Mouse (Mus musculus) MEL (cell line): ENCODE data around the gene 4931409K22Rik. TPM values are rescaled to one million over a fixed set of nuclear protein-coding genes. Genes with fewer than 3 reads are reported as not detected.
A peak's percentile ranks its signal among the peaks of the same experiment; 100 is the strongest.

Experiments used
- DNase-seq: peaks from one replicate; pipeline ENCODE4 v3.0.0; 2011; ENCODE audit warnings: low read depth, low spot score
- H3K27ac ChIP-seq: 2 replicates; pipeline ENCODE4 v1.5.1; 2012; ENCODE audit warnings: low read depth, mild to moderate bottlenecking, control low read depth, low read length, moderate library complexity; ENCODE audit not compliant: control insufficient read depth
- H3K27me3 ChIP-seq, 2 experiments: fragments of 150-350 bp in 1 of 2; sonication (generic) in 1 of 2; 2 replicates each; pipeline ENCODE4 v1.6.1; 2012; ENCODE audit warnings: low read length in 2 of 2, mild to moderate bottlenecking in 2 of 2, improper control_type of control experiment in 1 of 2, moderate library complexity in 1 of 2; ENCODE audit not compliant: insufficient read depth in 2 of 2, control insufficient read depth in 1 of 2
- H3K36me3 ChIP-seq, 2 experiments: 2 replicates each; pipeline ENCODE4 v1.6.1; 2012 to 2014; ENCODE audit warnings: low read length in 2 of 2, improper control_type of control experiment in 1 of 2, inconsistent platforms in 1 of 2, mild to moderate bottlenecking in 1 of 2; ENCODE audit not compliant: insufficient read depth in 2 of 2, control insufficient read depth in 1 of 2
- H3K4me1 ChIP-seq, 2 experiments: fragments of 150-350 bp in 1 of 2; sonication (generic) in 1 of 2; 2 replicates each; pipeline ENCODE4 v1.6.1; 2012; ENCODE audit warnings: low read length in 2 of 2, improper control_type of control experiment in 1 of 2, mild to moderate bottlenecking in 1 of 2; ENCODE audit not compliant: insufficient read depth in 2 of 2, control insufficient read depth in 1 of 2
- H3K4me3 ChIP-seq, 2 experiments: fragments of 150-350 bp in 1 of 2; sonication (generic) in 1 of 2; 2 replicates each; pipeline ENCODE4 v1.5.1; 2012; ENCODE audit warnings: low read depth in 2 of 2, low read length in 2 of 2, mild to moderate bottlenecking in 2 of 2, moderate library complexity in 2 of 2, control low read depth in 1 of 2, improper control_type of control experiment in 1 of 2; ENCODE audit not compliant: control insufficient read depth in 1 of 2, insufficient read depth in 1 of 2
- H3K79me2 ChIP-seq: 2 replicates; pipeline ENCODE4 v1.6.1; 2012; ENCODE audit warnings: mild to moderate bottlenecking, low read length, moderate library complexity; ENCODE audit not compliant: control insufficient read depth, poor library complexity, insufficient read depth
- H3K9ac ChIP-seq: 2 replicates; pipeline ENCODE4 v1.6.1; 2012; ENCODE audit warnings: low read depth, mild to moderate bottlenecking, control low read depth, low read length, moderate library complexity; ENCODE audit not compliant: control insufficient read depth, poor library complexity, severe bottlenecking
- H3K9me3 ChIP-seq: fragments of 150-350 bp; sonication (generic); replicated peaks from 2 replicates; pipeline ENCODE4 v1.6.1; 2012; ENCODE audit warnings: mild to moderate bottlenecking, low read length, improper control_type of control experiment, moderate library complexity; ENCODE audit not compliant: insufficient read depth
- BHLHE40 ChIP-seq: IDR thresholded peaks from 2 replicates; pipeline ENCODE4 v1.6.1; 2012; ENCODE audit warnings: low read depth, mild to moderate bottlenecking, inconsistent platforms, low read length, improper control_type of control experiment, borderline replicate concordance
- CHD1 ChIP-seq: IDR thresholded peaks from 2 replicates; pipeline ENCODE4 v1.6.1; 2012; ENCODE audit warnings: low read depth, mild to moderate bottlenecking, inconsistent platforms, low read length, improper control_type of control experiment
- CHD2 ChIP-seq: IDR thresholded peaks from 2 replicates; pipeline ENCODE4 v1.6.1; 2011; ENCODE audit warnings: low read length, improper control_type of control experiment
- CTCF ChIP-seq, 3 experiments: IDR thresholded peaks in 2 of 3; conservative IDR thresholded peaks in 1 of 3; 2 replicates each; pipeline ENCODE4 v1.5.1; 2011 to 2012; ENCODE audit warnings: low read length in 3 of 3, low read depth in 2 of 3, mild to moderate bottlenecking in 2 of 3, improper control_type of control experiment in 1 of 3, inconsistent platforms in 1 of 3, mixed read lengths in 1 of 3, moderate library complexity in 1 of 3; ENCODE audit not compliant: control insufficient read depth in 1 of 3, insufficient read depth in 1 of 3, poor library complexity in 1 of 3, severe bottlenecking in 1 of 3
- ELF1 ChIP-seq: IDR thresholded peaks from 2 replicates; pipeline ENCODE4 v1.6.1; 2014; ENCODE audit warnings: low read depth, mild to moderate bottlenecking, inconsistent platforms, low read length, improper control_type of control experiment, moderate library complexity
- EP300 ChIP-seq, 2 experiments: IDR thresholded peaks; 2 replicates each; pipeline ENCODE4 v1.6.1; 2011; ENCODE audit warnings: improper control_type of control experiment in 2 of 2, low read length in 2 of 2, low read depth in 1 of 2, mild to moderate bottlenecking in 1 of 2
- ETS1 ChIP-seq: IDR thresholded peaks from 2 replicates; pipeline ENCODE4 v1.6.1; 2012; ENCODE audit warnings: low read depth, mild to moderate bottlenecking, inconsistent platforms, low read length, improper control_type of control experiment, moderate library complexity
- GABPA ChIP-seq: IDR thresholded peaks from 2 replicates; pipeline ENCODE4 v1.6.1; 2012; ENCODE audit warnings: low read depth, mild to moderate bottlenecking, inconsistent platforms, low read length, improper control_type of control experiment, moderate library complexity
- GATA1 ChIP-seq: IDR thresholded peaks from 2 replicates; pipeline ENCODE4 v1.6.1; 2011; ENCODE audit warnings: low read depth, low read length, improper control_type of control experiment
- HCFC1 ChIP-seq: IDR thresholded peaks from 2 replicates; pipeline ENCODE4 v1.6.1; 2012; ENCODE audit warnings: low read depth, mild to moderate bottlenecking, inconsistent platforms, low read length, improper control_type of control experiment, moderate library complexity
- JUND ChIP-seq: IDR thresholded peaks from 2 replicates; pipeline ENCODE4 v1.6.1; 2011; ENCODE audit warnings: low read depth, mild to moderate bottlenecking, improper control_type of control experiment, low read length
- KAT2A ChIP-seq: conservative IDR thresholded peaks from 2 replicates; pipeline ENCODE4 v1.6.1; 2012; ENCODE audit warnings: low read depth, low read length, improper control_type of control experiment, inconsistent platforms
- MAFK ChIP-seq: IDR thresholded peaks from 2 replicates; pipeline ENCODE4 v1.6.1; 2011; ENCODE audit warnings: low read depth, mild to moderate bottlenecking, low read length, improper control_type of control experiment, borderline replicate concordance
- MAX ChIP-seq: IDR thresholded peaks from 2 replicates; pipeline ENCODE4 v1.6.1; 2011; ENCODE audit warnings: low read length, improper control_type of control experiment
- MAZ ChIP-seq: IDR thresholded peaks from 2 replicates; pipeline ENCODE4 v1.6.1; 2012; ENCODE audit warnings: low read depth, mild to moderate bottlenecking, inconsistent platforms, low read length, improper control_type of control experiment
- MEF2A ChIP-seq: IDR thresholded peaks from 2 replicates; pipeline ENCODE4 v1.6.1; 2014; ENCODE audit warnings: low read depth, mild to moderate bottlenecking, inconsistent platforms, low read length, improper control_type of control experiment; ENCODE audit not compliant: poor library complexity, insufficient replicate concordance, severe bottlenecking; ENCODE audit errors: extremely low read depth
- MXI1 ChIP-seq: IDR thresholded peaks from 2 replicates; pipeline ENCODE4 v1.6.1; 2011; ENCODE audit warnings: mild to moderate bottlenecking, low read depth, low read length, improper control_type of control experiment
- MYB ChIP-seq: IDR thresholded peaks from 2 replicates; pipeline ENCODE4 v1.6.1; 2011; ENCODE audit warnings: mild to moderate bottlenecking, low read depth, low read length, improper control_type of control experiment
- MYC ChIP-seq: IDR thresholded peaks from 2 replicates; pipeline ENCODE4 v1.6.1; 2011; ENCODE audit warnings: low read depth, mild to moderate bottlenecking, low read length, improper control_type of control experiment, moderate library complexity
- NELFE ChIP-seq: IDR thresholded peaks from 2 replicates; pipeline ENCODE4 v1.6.1; 2011; ENCODE audit warnings: low read depth, low read length, improper control_type of control experiment
- NRF1 ChIP-seq: IDR thresholded peaks from 2 replicates; pipeline ENCODE4 v1.6.1; 2014; ENCODE audit warnings: low read depth, mild to moderate bottlenecking, inconsistent platforms, low read length, improper control_type of control experiment, moderate library complexity; ENCODE audit not compliant: poor library complexity, insufficient read depth, severe bottlenecking
- POLR2A ChIP-seq, 2 experiments: IDR thresholded peaks; 2 replicates each; pipeline ENCODE4 v1.6.1; 2011 to 2012; ENCODE audit warnings: low read length in 2 of 2, mild to moderate bottlenecking in 2 of 2, control low read depth in 1 of 2, improper control_type of control experiment in 1 of 2, low read depth in 1 of 2, moderate library complexity in 1 of 2; ENCODE audit not compliant: control insufficient read depth in 1 of 2, insufficient read depth in 1 of 2, poor library complexity in 1 of 2
- POLR2AphosphoS2 ChIP-seq: IDR thresholded peaks from 2 replicates; pipeline ENCODE4 v1.6.1; 2011; ENCODE audit warnings: low read length, improper control_type of control experiment
- RCOR1 ChIP-seq: IDR thresholded peaks from 2 replicates; pipeline ENCODE4 v1.6.1; 2012; ENCODE audit warnings: low read depth, mild to moderate bottlenecking, inconsistent platforms, low read length, improper control_type of control experiment
- SIN3A ChIP-seq: IDR thresholded peaks from 2 replicates; pipeline ENCODE4 v1.6.1; 2012; ENCODE audit warnings: low read length, improper control_type of control experiment, inconsistent platforms
- TAL1 ChIP-seq: IDR thresholded peaks from 2 replicates; pipeline ENCODE4 v1.6.1; 2012; ENCODE audit warnings: mild to moderate bottlenecking, inconsistent platforms, low read length, moderate library complexity, mixed read lengths
- TBP ChIP-seq: IDR thresholded peaks from 2 replicates; pipeline ENCODE4 v1.8.0; 2011; ENCODE audit warnings: low read depth, low read length, improper control_type of control experiment
- TCF12 ChIP-seq: IDR thresholded peaks from 2 replicates; pipeline ENCODE4 v1.6.1; 2014; ENCODE audit warnings: low read depth, mild to moderate bottlenecking, inconsistent platforms, low read length, improper control_type of control experiment, moderate library complexity
- UBTF ChIP-seq: IDR thresholded peaks from 2 replicates; pipeline ENCODE4 v1.6.1; 2012; ENCODE audit warnings: low read depth, mild to moderate bottlenecking, inconsistent platforms, low read length, improper control_type of control experiment, moderate library complexity, borderline replicate concordance; ENCODE audit not compliant: insufficient read depth
- ZC3H11A ChIP-seq: IDR thresholded peaks from 2 replicates; pipeline ENCODE4 v1.6.1; 2012; ENCODE audit warnings: low read depth, mild to moderate bottlenecking, inconsistent platforms, low read length, improper control_type of control experiment
- ZKSCAN1 ChIP-seq: IDR thresholded peaks from 2 replicates; pipeline ENCODE4 v1.6.1; 2012; ENCODE audit warnings: low read depth, mild to moderate bottlenecking, inconsistent platforms, low read length, improper control_type of control experiment, moderate library complexity
- polyA plus RNA-seq, 2 experiments: library from polyadenylated mRNA; stranded (reverse) in 1 of 2; unstranded in 1 of 2; fragments of >175 nt in 1 of 2; fragments of >200 nt in 1 of 2; gene quantifications; 2 replicates each; pipeline versions ENCODE4 v1.2.1 to v1.2.4; 2012; ENCODE audit warnings: low replicate concordance in 2 of 2, low read depth in 1 of 2; ENCODE audit not compliant: insufficient read length in 2 of 2, insufficient read depth in 1 of 2, missing spikeins in 1 of 2
- total RNA-seq: library from RNA; depleted of rRNA; stranded (reverse); fragments of 300-350 nt; gene quantifications from 2 replicates; pipeline ENCODE4 v1.2.3, GENCODE M21; 2012

4931409K22Rik gene
- total and polyA plus RNA-seq, 3 experiments: not detected

DNA sequence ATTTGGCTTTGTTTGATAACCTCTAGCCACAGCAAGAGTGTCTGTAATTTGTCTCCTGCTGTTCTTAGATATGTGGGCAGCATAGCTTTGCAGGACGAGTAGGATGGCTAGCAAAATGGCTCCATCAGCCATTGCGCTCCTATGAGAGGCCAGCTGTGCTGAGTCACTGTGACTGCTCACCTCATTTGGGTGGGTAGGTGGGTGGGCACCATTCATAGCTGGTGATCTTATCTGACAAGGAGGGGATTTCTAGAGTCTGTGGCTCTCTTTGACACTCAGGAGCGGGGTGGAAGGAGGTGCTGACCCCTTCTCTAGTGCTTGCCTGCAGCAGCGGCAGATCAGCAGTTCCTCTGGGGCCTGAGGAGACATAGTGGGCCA lies 30.6 kb upstream of the 4931409K22Rik start (continued):
- TF ChIP-seq HCFC1 (no peak; the same call in 1 of the 2 replicates), TBP (peak; percentile 72), TCF12 (peak; percentile 42; the same call in 1 of the 2 replicates), CHD2 (no peak), POLR2A (IDR thresholded peaks at IDR 0.05; ENCODE audit: control insufficient read depth in 1 of 2, insufficient read depth in 1 of 2, low read depth in 1 of 2, low read length in 2 of 2, poor library complexity in 1 of 2) (peak in 1 of 2 experiments; percentile 21; a peak in 1 of 4 replicates), SIN3A (no peak; the same call in 1 of the 2 replicates), POLR2AphosphoS2 (no peak), MAFK (peak; percentile 59; the same call in 1 of the 2 replicates), ETS1 (peak; percentile 56), EP300 (IDR thresholded peaks at IDR 0.05; ENCODE audit: low read depth in 1 of 2, low read length in 2 of 2) (peak; percentile 5 to 47; a peak in 2 of 4 replicates), ZKSCAN1 (no peak), CHD1 (no peak), KAT2A (no peak), GATA1 (peak; percentile 54; the same call in 1 of the 2 replicates), MYB (0 out of 2 replicates have a peak, but pooled peaks have one; percentile 13), RCOR1 (no peak), BHLHE40 (no peak), ZC3H11A (no peak), CTCF (IDR thresholded peaks at IDR 0.05 in 2 of 3, conservative IDR thresholded peaks at IDR 0.05 in 1 of 3; ENCODE audit: control insufficient read depth in 1 of 3, insufficient read depth in 1 of 3, low read depth in 2 of 3, low read length in 3 of 3, poor library complexity in 1 of 3, severe bottlenecking in 1 of 3) (no peak)

GRCm38 (mm10) chr5:24586547-24587199 lies 30.1 kb upstream of the 4931409K22Rik start, which contains the start of gene Chpf2:
Gene Chpf2 (plus strand): TSS chr5:24586741.
- H3K4me1 ChIP-seq: peaks cover 3 to 14% of the 10 kb centered on the region in 2 experiments
- H3K9me3 ChIP-seq: no peaks in the 10 kb centered on the region
- H3K27ac ChIP-seq: peak within 1 kb of the TSS; percentile 73
- H3K79me2 ChIP-seq: peaks cover 28% of the 10 kb centered on the region
- H3K27me3 ChIP-seq: no peaks in the 10 kb centered on the region
- peak within 1 kb of the TSS; percentile 86 to 91 for H3K4me3 ChIP-seq
- peak; percentile 97 for DNase-seq
- peak within 1 kb of the TSS; percentile 90 for H3K9ac ChIP-seq
- H3K36me3 ChIP-seq: peaks cover 7 to 8% of the 10 kb centered on the region in 2 experiments; a peak in 3 of 4 replicates
- TF ChIP-seq POLR2A (IDR thresholded peaks at IDR 0.05; ENCODE audit: control insufficient read depth in 1 of 2, insufficient read depth in 1 of 2, low read depth in 1 of 2, low read length in 2 of 2, poor library complexity in 1 of 2) (peak; percentile 93 to 94), NRF1 (no peak), MEF2A (no peak), ZC3H11A (no peak), POLR2AphosphoS2 (peak; percentile 75; the same call in 1 of the 2 replicates), SIN3A (peak; percentile 94), UBTF (no peak), JUND (no peak), GATA1 (no peak), KAT2A (no peak; the same call in 1 of the 2 replicates), CHD2 (no peak), TAL1 (no peak), MYB (no peak), ZKSCAN1 (no peak), MAX (peak; percentile 28; the same call in 1 of the 2 replicates), CTCF (IDR thresholded peaks at IDR 0.05 in 2 of 3, conservative IDR thresholded peaks at IDR 0.05 in 1 of 3; ENCODE audit: control insufficient read depth in 1 of 3, insufficient read depth in 1 of 3, low read depth in 2 of 3, low read length in 3 of 3, poor library complexity in 1 of 3, severe bottlenecking in 1 of 3) (no peak), MYC (0 out of 2 replicates have a peak, but pooled peaks have one; percentile 3), MAZ (0 out of 2 replicates have a peak, but pooled peaks have one; percentile 41), HCFC1 (peak; percentile 92), ELF1 (peak; percentile 95), GABPA (no peak), NELFE (peak; percentile 95), MXI1 (peak; percentile 84), RCOR1 (no peak)
